Comparison of ENCODE assay signal across 17 mouse cellular contexts in genomic region chr1:192880130-192880529, GRCm38 (mm10). TPM values are rescaled to one million over a fixed set of nuclear protein-coding genes. Genes with fewer than 3 reads are reported as not detected.
A peak's percentile ranks its signal among the peaks of the same experiment; 100 is the strongest.
DNase-seq lines count a peak whose midpoint lies in the region; ATAC-seq and TF ChIP-seq lines count a peak whose summit lies in the region.
"Had no signal": no experiment of that assay in that cellular context is flagged by ENCODE, and none has a peak within 500 bp of the region (broad histone marks: within the 10 kb centered on the region; RNA-seq: fewer than 3 reads in every experiment).

No protein-coding gene starts in this region.

- H3K27me3 ChIP-seq in intestine, postnatal 0 days (replicated peaks; ENCODE audit: control insufficient read depth, insufficient read depth, low read length): no peaks in the 10 kb centered on the region
- H3K27me3 ChIP-seq in intestine, embryonic 15.5 days (replicated peaks): no peaks in the 10 kb centered on the region
- H3K27me3 ChIP-seq in thymus, adult 2 months (ENCODE audit: control insufficient read depth, insufficient read depth, low read length): no peaks in the 10 kb centered on the region
- H3K27me3 ChIP-seq: heart, embryonic 13.5 days; liver, embryonic 15.5 days; midbrain, embryonic 15.5 days had no signal

- no peak overlapping the region for H3K4me2 ChIP-seq in intestine, postnatal 0 days (replicated peaks; ENCODE audit: low read depth)
- no peak overlapping the region for H3K4me2 ChIP-seq in intestine, embryonic 15.5 days (replicated peaks)
- H3K4me2 ChIP-seq: heart, embryonic 13.5 days; liver, embryonic 15.5 days; midbrain, embryonic 15.5 days had no signal

- TF ChIP-seq POLR2A in thymus, adult 2 months (IDR thresholded peaks at IDR 0.05; ENCODE audit: control insufficient read depth, extremely low read depth, insufficient read depth, low read length, poor library complexity): no peak

- no peaks in the 10 kb centered on the region for H3K36me3 ChIP-seq in intestine, postnatal 0 days (ENCODE audit: control insufficient read depth, insufficient read depth)
- no peaks in the 10 kb centered on the region for H3K36me3 ChIP-seq in intestine, embryonic 15.5 days
- no peaks in the 10 kb centered on the region for H3K36me3 ChIP-seq in thymus, adult 2 months (ENCODE audit: control insufficient read depth, insufficient read depth, low read length)
- H3K36me3 ChIP-seq: heart, embryonic 13.5 days; limb, embryonic 10.5 days; liver, embryonic 15.5 days; midbrain, embryonic 15.5 days had no signal

- H3K9me3 ChIP-seq in intestine, postnatal 0 days (ENCODE audit: control insufficient read depth): no peaks in the 10 kb centered on the region
- H3K9me3 ChIP-seq in intestine, embryonic 15.5 days: no peaks in the 10 kb centered on the region
- H3K9me3 ChIP-seq: heart, embryonic 13.5 days; limb, embryonic 10.5 days; liver, embryonic 15.5 days; midbrain, embryonic 15.5 days had no signal

- no peak overlapping the region for H3K4me3 ChIP-seq in intestine, postnatal 0 days (ENCODE audit: low read depth, low read length)
- H3K4me3 ChIP-seq in intestine, embryonic 15.5 days (replicated peaks): no peak overlapping the region
- no peak overlapping the region for H3K4me3 ChIP-seq in thymus, adult 2 months (ENCODE audit: control insufficient read depth, insufficient read depth, low read length)
- H3K4me3 ChIP-seq: heart, embryonic 13.5 days; limb, embryonic 10.5 days; liver, embryonic 15.5 days; midbrain, embryonic 15.5 days had no signal

- 77% methylated on average over 4 of the region's 4 CpGs for WGBS in intestine, postnatal 0 days
- WGBS in intestine, embryonic 15.5 days: 82% methylated on average over 4 of the region's 4 CpGs
- 87% methylated on average over 4 of the region's 4 CpGs for WGBS in thymus, adult 2 months

- peak; percentile 55 for TF ChIP-seq CTCF in intestine, postnatal 0 days (IDR thresholded peaks at IDR 0.05; ENCODE audit: low read depth)
- TF ChIP-seq CTCF in thymus, adult 2 months (IDR thresholded peaks at IDR 0.05; ENCODE audit: borderline replicate concordance, control insufficient read depth, extremely low read depth, insufficient read depth, low read length, poor library complexity): no peak

- no peak overlapping the region for H3K9ac ChIP-seq in intestine, postnatal 0 days (ENCODE audit: low read depth, low read length)
- H3K9ac ChIP-seq in intestine, embryonic 15.5 days: no peak overlapping the region
- H3K9ac ChIP-seq: heart, embryonic 13.5 days; liver, embryonic 15.5 days; midbrain, embryonic 15.5 days had no signal

- no peaks in the 10 kb centered on the region for H3K4me1 ChIP-seq in intestine, postnatal 0 days (replicated peaks; ENCODE audit: control insufficient read depth, insufficient read depth, low read length)
- no peaks in the 10 kb centered on the region for H3K4me1 ChIP-seq in intestine, embryonic 15.5 days (replicated peaks)
- no peaks in the 10 kb centered on the region for H3K4me1 ChIP-seq in thymus, adult 2 months (replicated peaks; ENCODE audit: control insufficient read depth, insufficient read depth, low read length)
- H3K4me1 ChIP-seq: heart, embryonic 13.5 days; liver, embryonic 15.5 days; midbrain, embryonic 15.5 days had no signal

- ATAC-seq in intestine, postnatal 0 days: no peak
- ATAC-seq in intestine, embryonic 15.5 days: no peak
- ATAC-seq: midbrain, embryonic 15.5 days had no signal

- H3K27ac ChIP-seq in intestine, postnatal 0 days (ENCODE audit: low read depth, low read length): no peak overlapping the region
- H3K27ac ChIP-seq in intestine, embryonic 15.5 days: no peak overlapping the region
- H3K27ac ChIP-seq in thymus, adult 2 months (ENCODE audit: control insufficient read depth, insufficient read depth, low read length): no peak overlapping the region
- H3K27ac ChIP-seq: heart, embryonic 13.5 days; limb, embryonic 10.5 days; liver, embryonic 15.5 days; macrophage; midbrain, embryonic 15.5 days had no signal

- DNase-seq in thymus, postnatal 0 days (ENCODE audit: low spot score): peak; percentile 36
- DNase-seq in thymus, adult 2 months: no peak
- peak; percentile 37 for DNase-seq in R1 (ENCODE audit: low read depth, low spot score)
- no peak for DNase-seq in cerebellum, adult 9-10 months
- DNase-seq in Muller cell, postnatal 12 days (ENCODE audit: inconsistent ontology term): no peak
- DNase-seq: adrenal gland, postnatal 10 days; cerebellum, adult 8-10 months; gastrocnemius, postnatal 25 days; kidney, adult 11 months; right cerebral cortex, postnatal 14 days had no signal

RNA-seq across cellular contexts. Expression of gene Sertad4, which starts 24.6 kb away (rescaled TPM):
- 3.4 and 3.5 TPM in 2 replicates for polyA plus RNA-seq in intestine, postnatal 0 days (2015; fragmentation: Nextera tagmentation; extraction: Ambion mirVana)
- polyA plus RNA-seq in intestine, embryonic 15.5 days (2015; fragmentation: Nextera tagmentation; extraction: Ambion mirVana): 12.8 and 14.2 TPM in 2 replicates
- polyA plus RNA-seq in thymus, postnatal 0 days (2015; fragmentation: Nextera tagmentation; extraction: Ambion mirVana): 2.6 and 3.2 TPM in 2 replicates
- polyA plus RNA-seq in thymus, adult 2 months (2012; rRNA removed): 1.6 and 2.3 TPM in 2 replicates
- polyA plus RNA-seq: macrophage had no signal

Comparison
In these comparisons a context has a peak if more than half of its experiments do, and no peak if none do; other contexts are left out.
1. DNase-seq: peak in thymus, postnatal 0 days (single experiment) and R1 (single experiment); none in thymus, adult 2 months (single experiment), cerebellum, adult 9-10 months (single experiment) and Muller cell, postnatal 12 days (single experiment).